Mouse (Mus musculus) cerebral cortex, adult 2 months (tissue): ENCODE results near the gene Dpep1.

Experiments used
- WGBS: fragments of 180-500 bp; shearing (Covaris S2); methylation state at CpG from one replicate; pipeline ENCODE4 v1.1.7; 2018; 5-methylcytosine and 5-hydroxymethylcytosine counted together

The Dpep1 gene

DNA sequence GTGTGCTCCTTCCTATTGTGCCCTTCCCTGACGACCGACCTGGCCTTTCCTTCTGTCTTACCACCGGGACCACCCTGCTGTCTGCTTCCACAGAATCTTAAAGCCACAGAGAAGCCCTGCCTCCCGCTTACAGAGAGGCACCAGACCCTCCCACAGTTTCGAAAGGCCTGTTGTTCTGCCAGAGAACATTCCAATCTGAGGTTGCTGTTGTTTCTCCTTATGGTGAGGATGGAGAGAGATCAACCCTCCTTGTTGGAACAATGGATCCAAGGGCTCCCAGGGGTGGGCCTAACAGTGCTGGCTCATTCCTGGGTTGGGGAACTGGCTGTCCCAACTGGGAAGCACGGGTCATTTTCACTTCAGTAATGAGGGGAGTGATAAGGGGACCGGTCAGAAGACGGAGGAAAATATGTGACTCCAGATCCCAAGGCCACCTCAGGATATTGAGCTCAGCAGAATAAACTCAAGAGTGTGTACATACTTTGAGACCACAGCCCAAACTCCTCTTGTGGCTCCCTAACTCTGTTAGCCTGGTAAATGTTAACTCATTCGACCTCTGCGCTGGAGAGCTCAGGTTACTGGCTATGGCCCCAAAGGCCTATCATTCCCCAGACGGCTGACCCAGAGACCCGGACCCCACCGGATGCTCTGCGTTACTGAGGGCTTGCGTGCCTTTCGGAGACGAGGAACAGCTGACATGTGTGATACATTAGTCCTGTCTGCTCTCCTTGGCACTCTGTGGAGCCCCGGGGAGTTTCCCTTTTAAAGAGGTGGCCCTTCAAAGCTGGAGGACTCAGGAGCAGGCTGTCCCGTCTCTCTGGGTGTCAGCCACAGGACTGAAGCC is at the start of gene Dpep1:
Gene Dpep1 (plus strand): TSS at position 677 of the 844 bp plus-strand sequence.
- WGBS: 67% methylated on average over 19 of the region's 19 CpGs

DNA sequence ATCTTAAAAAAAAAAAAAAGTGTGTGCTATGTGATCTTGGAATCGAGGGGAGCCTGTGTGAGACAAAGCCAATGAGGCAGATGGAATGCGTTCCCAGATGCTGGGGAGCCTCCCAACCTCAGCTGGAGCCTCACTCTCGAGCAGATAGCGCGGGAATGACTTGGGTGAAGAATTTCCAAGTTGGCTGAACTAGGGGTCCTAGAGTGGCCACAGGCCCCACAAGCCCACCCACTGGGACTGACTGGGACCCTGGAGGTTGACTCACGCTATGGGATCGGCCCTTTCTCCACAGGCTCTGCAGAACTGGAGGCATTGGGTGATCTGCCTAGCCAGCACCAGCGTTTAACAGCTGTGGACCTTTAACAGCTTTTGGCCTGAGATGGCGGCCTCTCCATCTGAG is 49.8 kb upstream of the Dpep1 start:
- WGBS: 93% methylated on average over 9 of the region's 9 CpGs

DNA sequence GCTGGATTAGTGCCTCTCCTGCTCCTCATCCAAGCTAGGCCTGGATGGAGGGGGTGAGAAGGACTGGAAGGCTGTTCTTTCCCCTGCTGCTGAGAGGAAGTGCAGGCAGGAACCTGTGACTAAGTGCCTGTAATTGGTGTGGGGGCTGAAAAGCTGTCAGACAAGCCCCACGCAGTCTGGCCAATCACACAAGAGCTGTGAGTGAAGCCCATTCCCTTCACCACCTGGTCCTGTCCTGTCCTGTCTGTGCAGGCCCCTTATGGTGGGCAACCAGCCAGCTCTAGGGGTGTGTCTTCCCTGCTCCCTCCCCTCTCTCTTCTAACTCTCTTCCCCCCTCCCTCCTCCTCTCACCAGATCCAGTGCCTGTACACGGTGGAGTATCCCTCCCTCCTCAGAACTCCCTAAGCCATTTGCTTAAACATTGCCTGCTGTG is 48.4 kb upstream of the Dpep1 start:
- 18% methylated on average over 2 of the region's 2 CpGs for WGBS

DNA sequence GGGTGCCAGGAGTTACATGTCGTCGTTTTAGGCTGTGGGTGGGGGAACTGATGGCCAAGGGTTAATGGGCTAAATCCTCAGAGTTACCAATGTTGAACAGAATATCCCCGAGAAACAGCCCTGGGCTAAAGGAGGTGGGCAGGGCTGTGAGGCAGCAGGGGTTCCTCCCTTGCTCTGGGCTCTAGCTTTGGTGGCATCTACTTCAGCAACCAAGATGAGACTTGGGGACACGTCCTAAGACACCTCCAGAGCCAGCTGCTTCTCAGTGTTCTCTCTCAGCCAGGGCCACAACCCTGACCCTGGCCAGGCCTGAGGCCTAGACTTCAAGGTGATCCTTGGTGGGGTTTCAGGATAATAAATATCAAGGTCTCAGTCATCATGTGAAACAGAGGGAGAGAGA is 47.3 kb upstream of the Dpep1 start:
- WGBS: 74% methylated on average over 4 of the region's 4 CpGs

DNA sequence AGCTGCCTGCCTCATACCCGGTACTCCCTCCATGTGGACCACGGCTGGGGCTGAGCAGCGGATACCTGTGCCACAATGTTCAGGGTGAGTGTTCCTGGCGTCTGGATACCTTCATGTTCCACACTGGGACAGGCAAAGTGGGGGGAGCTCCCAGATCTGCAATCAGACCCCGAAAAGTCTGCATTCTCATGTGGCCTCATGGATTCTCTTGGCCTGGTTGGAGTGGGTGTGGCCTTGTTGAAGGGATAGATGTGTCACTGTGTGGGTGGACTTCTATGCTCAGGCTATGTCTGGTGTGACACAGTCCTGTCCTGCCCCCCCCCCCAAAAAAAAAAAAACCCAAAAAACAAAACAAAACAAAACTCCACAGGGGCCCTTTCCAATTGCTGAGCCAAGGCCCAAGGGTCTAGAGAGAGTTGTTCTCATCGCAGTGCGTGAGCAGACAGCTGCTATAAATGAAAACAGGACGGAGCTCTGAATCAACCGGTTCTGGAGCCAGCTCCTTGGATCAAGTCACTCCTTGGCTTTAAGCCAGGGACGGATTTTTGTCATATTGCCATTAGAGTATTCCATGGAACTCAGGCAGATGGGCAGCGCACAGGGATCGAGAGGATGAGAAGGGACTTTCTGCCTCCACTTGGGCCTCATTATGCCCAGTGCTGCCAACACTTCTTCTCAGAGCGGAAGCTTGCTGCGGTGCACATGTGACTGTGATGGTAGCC is 44.1 kb upstream of the Dpep1 start:
- WGBS: 42% methylated on average over 14 of the region's 14 CpGs

DNA sequence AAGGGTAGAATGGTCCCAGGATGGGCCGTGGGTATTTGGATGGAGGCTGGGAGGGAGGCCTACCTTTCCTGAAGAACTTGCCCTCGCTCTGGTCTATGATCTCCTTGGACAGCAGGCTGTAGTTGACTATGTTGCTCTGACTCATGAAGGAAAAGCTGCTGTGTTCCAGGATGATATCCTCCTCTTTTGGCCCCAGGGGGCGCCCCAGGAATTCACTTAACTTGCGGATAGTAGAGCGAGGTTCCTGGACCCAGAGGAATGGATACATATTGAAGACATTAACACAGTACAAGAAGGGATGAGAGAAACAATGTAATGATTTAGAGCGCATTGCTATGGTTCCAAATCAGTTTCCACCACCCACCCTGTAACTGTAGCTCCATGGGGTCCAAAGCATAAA is 40.8 kb upstream of the Dpep1 start:
- whole genome bisulfite sequencing: 68% methylated on average over 6 of the region's 6 CpGs

DNA sequence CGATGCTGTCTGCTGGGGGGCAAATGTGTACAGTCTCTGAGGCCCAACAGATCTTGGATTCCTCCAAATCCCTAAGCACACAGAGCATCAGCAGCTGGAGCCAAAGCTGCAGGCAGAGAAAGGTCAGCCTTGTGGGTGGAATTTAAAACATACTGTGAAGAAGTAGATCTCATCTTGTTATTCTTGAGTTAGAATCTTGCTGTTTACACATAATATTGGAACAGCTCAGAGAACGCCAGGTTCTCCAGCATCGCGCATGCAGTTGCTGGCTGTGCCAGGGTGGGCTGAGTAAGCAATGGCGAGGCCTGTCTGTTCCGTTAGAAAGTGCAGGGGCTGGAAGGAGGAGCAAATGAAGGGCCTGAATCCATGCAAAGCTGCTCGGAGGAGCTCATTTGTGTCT is 39.7 kb upstream of the Dpep1 start:
- WGBS: 54% methylated on average over 7 of the region's 7 CpGs

DNA sequence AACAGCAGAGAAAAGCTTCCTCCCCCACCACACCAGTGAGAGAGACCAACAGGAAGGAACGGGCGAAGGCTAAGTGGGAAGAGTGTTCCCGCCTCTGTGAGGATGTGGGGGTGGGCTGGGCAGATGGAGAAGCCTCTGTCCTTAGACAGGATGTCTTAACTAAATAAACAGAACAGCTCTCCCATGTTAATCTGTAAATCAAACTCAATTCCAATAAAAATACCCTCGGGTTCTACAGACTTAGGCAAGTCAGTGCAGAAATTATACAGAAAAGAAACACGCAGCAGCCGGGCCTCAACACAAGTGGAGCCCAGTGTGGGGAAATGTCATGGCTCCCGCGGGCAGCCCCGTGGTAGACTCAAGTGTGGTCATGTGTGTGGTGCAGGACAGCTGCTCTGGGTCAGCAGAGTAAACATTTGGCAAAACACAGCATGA is 35.3 kb upstream of the Dpep1 start:
- WGBS: 44% methylated on average over 9 of the region's 9 CpGs

DNA sequence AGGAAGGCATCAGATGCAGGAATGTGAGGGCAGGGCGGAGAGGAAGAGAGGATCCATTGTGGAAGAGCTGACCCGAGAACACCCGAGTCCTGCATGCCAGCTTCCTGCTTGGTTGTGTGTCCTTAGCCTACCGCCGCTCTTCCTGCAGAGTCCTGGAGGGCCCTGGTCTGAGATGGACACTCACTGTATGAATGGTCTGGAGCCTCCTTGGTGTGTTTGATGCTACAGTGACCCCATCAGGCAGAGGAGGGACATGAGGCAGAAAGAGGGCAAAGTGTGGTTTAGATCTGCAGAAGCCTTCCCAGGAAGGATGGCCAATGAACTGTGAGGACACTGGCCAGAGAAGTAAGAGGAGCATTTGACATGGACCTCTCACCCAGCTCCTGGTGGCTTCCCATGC is 30.9 kb upstream of the Dpep1 start:
- 67% methylated on average over 5 of the region's 5 CpGs for WGBS

DNA sequence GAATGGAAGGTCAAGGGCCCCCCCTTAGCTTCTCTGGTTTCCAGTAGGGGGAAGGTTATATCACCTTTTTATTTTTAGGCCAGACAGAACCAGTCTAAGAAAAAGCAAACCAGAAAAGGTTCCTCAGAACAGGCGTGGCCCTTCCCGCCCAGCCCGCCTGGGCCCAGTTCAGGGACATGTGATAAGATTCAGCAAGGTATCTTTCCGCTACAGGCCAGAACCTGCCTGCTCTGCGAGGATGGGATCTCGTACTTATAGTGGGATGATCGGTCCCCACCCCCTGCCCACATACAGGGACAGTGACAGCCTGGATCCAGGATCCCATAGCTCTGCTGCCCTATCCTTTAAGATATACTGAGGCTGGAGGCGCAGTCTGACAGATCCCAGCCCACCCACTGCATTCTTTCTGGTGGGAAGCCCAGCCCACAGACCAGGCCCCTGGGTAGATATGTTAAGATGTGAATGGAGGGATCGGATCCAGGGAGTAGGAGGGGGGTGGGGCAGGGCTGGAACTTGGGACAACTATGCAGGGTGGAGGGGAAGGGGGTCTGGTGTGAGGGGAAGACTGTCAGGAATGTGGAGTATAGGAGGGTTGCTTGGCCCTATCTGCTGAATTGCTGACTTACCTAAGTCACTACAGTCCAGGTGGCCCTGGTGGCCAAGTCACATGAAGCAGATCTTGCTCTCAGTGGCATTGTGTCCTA is 29.8 kb upstream of the Dpep1 start:
- 87% methylated on average over 9 of the region's 9 CpGs for WGBS

DNA sequence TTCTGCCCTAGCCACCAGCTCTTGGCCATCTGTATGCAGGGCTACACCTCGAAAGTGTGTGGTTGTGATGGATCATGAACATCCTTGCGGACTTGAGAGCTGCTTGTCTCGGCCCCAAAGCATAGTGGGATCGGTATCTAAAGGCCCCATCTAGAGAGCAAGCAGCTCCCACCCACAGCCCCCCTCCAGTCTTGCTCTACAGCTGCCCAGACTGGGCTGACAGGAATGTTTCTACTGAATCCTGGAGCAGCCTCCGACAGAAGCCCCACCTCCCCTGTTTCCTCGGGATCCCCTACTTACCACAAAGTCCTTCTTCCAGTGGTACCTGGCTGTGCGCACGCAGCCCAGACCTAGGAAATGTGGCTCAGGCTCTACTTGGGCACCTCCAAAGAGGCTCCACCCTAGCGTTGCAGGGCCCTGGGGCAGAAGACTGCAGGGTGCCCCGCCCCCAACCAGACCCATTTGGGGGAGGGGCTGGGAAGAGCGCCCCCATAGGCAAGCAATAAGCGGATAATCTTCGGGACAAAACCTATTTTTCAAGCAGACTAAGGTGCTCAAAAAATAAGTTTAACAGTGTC is 28.1 kb upstream of the Dpep1 start, which contains the start of gene Sult5a1:
Gene Sult5a1 (minus strand): TSS at position 428 of the 578 bp plus-strand sequence.
- 47% methylated on average over 13 of the region's 13 CpGs for WGBS

DNA sequence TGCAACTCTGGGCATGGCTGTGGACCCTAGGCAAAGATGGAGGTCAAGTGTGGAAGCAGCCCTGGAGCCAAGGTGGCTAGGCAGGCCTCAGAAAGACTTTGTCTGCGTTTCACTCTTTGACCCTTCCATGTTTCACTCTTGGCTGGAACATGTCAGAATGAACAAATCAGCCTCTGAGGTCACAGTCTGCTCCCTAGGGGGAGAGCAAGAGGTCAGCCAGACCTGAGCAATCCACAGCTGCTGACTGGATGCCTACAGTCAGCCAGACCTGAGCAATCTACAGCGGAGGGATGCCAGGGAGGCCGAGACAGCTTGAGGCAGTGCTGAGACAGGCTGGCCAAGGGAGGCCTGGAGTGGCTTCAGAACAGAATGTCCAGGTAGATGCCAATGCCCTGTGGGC is 4.7 kb upstream of the Dpep1 start:
- 90% methylated on average over 3 of the region's 3 CpGs for WGBS

DNA sequence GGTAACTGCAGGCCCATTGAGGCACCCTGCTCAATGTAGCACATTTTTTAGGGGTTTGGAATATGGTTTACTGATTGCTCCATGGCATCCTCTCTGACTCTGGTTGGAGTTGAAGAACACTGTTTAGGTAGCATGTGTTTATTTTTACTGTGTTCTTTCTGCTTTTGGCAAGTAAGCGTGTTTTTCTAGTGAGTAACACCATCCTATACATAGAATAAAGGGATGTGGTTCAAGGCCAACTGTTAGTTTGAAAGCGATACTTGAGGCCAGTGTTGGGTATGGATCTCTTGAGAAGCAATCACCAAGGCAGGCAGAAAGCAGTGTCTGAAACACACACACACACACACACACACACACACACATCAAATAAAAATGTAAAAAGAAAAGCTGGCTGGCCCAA is 2.0 kb downstream of the Dpep1 start:
- WGBS: 60% methylated on average over 2 of the region's 2 CpGs

DNA sequence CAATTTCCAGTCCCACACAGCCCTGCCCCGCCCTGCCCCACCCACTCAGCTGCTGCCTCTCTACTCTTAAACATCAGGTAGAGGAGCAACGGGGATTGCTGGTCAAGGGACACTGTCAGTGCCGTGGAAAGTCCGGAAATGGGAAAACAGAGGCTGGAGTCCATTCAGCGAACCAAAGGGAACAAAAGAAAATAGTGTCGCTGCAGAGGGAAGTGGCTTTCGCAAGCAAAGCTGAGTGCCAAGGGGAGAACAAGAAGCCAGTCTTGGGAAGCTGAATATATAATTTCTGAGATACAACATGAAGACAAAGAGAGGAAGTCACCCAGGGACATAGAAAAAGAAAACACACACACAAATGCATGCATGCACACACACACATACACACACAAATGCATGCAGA is 2.8 kb downstream of the Dpep1 start:
- WGBS: 39% methylated on average over 7 of the region's 7 CpGs

DNA sequence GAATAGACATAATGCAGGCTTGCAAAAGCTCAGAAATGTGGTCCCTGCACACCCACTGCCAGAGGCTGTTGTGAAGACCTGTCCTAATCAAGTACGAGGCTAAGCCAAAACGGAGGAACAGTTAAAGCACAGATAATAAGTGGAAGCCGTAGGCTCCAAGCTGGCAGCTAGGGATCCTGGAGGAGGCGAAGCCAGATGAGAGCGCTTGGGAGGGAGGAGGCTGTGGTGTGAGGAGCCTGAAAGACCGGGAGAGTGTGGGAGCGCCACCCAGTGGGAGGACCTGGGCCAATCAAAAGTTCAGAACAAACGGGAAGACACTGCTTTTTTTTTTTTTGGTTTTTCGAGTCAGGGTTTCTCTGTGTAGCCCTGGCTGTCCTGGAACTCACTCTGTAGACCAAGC is 4.6 kb downstream of the Dpep1 start:
- 1% methylated on average over 9 of the region's 9 CpGs for WGBS

DNA sequence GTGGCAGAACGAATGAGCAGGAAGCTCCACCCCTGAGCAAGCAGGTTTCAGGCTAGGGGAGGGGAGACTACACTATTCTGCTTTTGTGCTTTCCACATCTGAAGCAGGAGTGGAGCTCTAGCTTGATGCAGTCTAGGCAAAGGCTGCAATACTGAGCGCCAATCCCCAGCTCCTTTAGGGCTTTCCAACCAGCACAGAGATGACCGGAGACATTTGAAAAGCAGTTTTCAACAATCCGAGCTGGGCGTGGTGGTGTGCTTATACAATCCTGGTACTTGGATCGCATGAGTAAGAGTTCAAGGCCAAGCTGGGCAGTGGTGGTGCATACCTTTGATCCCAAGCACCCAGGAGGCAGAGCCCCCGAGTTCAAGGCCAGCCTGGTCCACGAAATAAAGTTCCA is 5.9 kb downstream of the Dpep1 start:
- 63% methylated on average over 8 of the region's 8 CpGs for WGBS

DNA sequence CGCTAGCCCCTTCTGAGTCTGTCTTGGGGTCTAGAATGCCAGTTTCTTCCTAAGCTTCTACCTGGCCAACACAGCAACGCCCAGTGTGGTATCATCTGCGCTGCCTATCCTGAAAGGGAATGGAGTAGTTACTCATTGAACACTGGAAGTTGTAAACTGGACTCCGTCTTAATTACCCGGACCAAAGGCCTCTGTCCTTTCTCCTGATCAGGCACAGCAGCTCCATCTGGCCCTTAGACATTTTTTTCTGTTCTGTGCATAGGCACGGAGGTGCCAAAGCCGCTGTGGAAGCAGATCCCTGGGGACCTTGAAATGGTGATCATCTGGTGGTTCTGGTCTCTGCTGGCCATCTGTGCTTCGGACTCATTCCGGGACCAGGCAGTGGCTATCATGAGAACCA is 7.7 kb downstream of the Dpep1 start:
- WGBS: 95% methylated on average over 9 of the region's 9 CpGs

DNA sequence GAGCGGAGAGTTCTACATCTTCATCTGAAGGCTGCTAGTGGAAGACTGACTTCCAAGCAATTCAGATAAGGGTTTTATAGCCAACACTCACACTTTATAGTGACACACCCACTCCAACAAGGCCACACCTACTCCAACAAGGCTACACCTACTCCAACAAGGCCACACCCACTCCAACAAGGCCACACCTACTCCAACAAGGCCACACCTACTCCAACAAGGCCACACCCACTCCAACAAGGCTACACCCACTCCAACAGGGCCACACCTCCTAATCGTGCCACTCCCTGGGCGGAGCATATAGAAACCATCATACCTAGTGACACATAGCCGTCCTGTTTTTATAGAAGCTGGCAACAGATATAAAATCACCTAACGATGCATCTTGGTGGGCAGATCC is 11.0 kb downstream of the Dpep1 start:
- 87% methylated on average over 5 of the region's 5 CpGs for WGBS

DNA sequence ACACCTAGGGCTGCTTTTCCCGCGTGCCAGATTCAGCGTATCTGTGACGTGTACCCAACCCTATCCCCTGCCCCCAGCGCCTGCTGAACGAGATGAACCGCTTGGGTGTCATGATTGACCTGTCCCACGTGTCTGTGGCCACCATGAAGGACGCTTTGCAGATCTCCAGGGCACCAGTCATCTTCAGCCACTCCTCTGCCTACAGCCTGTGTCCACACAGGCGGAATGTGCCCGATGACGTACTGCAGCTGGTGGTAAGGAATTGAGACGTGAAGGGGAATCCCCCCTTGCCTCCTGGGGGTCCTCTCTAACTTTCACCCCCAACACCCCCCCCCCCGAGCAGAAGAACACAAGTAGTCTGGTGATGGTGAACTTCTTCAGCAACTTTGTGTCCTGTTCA is 13.8 kb downstream of the Dpep1 start:
- whole genome bisulfite sequencing: 79% methylated on average over 14 of the region's 14 CpGs

DNA sequence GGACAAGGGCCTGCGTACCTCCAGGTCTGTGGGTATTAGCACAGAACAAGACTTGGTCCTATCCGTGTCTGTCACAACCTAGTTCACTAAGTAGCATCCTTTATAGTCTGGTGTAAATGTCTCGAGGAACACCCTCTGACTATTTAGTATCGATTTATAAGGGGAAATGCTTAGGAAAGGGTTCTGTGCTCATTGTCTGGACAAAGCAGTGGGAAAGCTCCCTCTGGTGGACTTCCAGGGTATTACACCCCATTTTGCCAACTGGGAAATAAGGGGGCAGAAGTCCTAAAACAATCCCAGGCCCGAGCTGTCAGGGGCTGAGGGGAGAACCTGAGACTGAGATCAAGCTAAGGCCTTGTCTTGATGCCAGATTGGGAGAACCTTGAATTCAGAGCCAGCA is 16.2 kb downstream of the Dpep1 start:
- WGBS: 20% methylated on average over 5 of the region's 5 CpGs

DNA sequence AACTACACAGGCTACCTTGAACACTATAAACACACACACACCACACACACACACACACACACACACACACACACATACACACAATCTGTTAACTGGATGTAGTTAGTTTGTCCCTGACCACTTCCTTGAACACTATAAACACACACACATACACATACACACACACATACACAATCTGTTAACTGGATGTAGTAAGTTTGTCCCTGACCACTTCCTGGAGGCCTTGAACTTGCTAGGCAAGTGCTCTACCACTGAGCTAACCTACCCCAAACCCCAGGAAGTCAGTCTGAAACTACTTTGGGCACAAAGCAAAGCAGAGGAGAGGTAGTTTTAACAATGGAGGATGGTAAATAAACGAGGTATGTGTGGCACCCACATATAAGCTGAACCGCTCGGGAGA is 17.5 kb downstream of the Dpep1 start:
- WGBS: 54% methylated on average over 3 of the region's 3 CpGs

DNA sequence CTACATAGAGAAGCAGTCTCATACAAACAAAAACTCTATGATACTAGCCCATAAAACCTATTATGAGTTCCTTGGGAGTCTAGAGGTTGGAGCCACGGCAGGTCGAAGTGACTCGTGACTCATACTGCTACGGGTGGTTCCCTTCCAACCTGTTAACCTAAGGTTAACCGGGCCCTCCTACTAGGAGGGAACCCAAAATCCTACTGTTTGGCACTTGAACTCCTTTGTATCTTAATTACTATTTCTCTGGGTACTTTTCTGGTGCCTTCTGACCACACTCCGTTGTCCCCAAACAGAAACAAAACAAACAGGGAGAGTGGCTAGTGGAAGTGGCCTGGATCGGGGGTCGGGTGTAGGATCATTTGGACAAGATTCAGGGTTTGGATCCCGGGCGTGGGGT is 25.8 kb downstream of the Dpep1 start:
- 41% methylated on average over 10 of the region's 10 CpGs for WGBS
